Mouse (Mus musculus) ES-E14 (cell line): ENCODE results near the gene Fam198a. TPM values are rescaled to one million over a fixed set of nuclear protein-coding genes. Genes with fewer than 3 reads are reported as not detected.

Experiments used
- DNase-seq: peaks from one replicate; pipeline ENCODE4 v3.0.0-alpha.2; 2013; ENCODE audit warnings: low read depth, low spot score
- H3K27ac ChIP-seq: 2 replicates; pipeline ENCODE4 v1.5.1; 2012; ENCODE audit warnings: low read depth, mild to moderate bottlenecking, low read length, moderate library complexity, mixed read lengths; ENCODE audit not compliant: poor library complexity, insufficient read depth, severe bottlenecking
- H3K36me3 ChIP-seq: 2 replicates; pipeline ENCODE4 v1.6.1; 2012; ENCODE audit warnings: mild to moderate bottlenecking, low read length, moderate library complexity, mixed read lengths; ENCODE audit not compliant: control insufficient read depth, poor library complexity, insufficient read depth, severe bottlenecking
- H3K4me1 ChIP-seq, 2 experiments: fragments of 150-350 bp in 1 of 2; sonication (generic) in 1 of 2; 2 replicates each; pipeline ENCODE4 v1.6.1; 2012; ENCODE audit warnings: low read length in 2 of 2, mild to moderate bottlenecking in 1 of 2, mixed read lengths in 1 of 2; ENCODE audit not compliant: control insufficient read depth in 2 of 2, insufficient read depth in 2 of 2, poor library complexity in 1 of 2
- H3K4me3 ChIP-seq, 2 experiments: fragments of 150-350 bp in 1 of 2; sonication (generic) in 1 of 2; 2 replicates each; pipeline ENCODE4 v1.5.1; 2012; ENCODE audit warnings: low read length in 2 of 2, low read depth in 1 of 2, mild to moderate bottlenecking in 1 of 2, mixed read lengths in 1 of 2; ENCODE audit not compliant: insufficient read depth in 1 of 2, poor library complexity in 1 of 2, severe bottlenecking in 1 of 2
- H3K9ac ChIP-seq: 2 replicates; pipeline ENCODE4 v1.6.1; 2012; ENCODE audit warnings: low read depth, mild to moderate bottlenecking, low read length, mixed read lengths; ENCODE audit not compliant: poor library complexity, insufficient read depth, severe bottlenecking
- H3K9me3 ChIP-seq: fragments of 150-350 bp; sonication (generic); 2 replicates; pipeline ENCODE4 v1.6.1; 2012; ENCODE audit warnings: low read depth, mild to moderate bottlenecking, low read length; ENCODE audit not compliant: control insufficient read depth, insufficient read depth
- CHD2 ChIP-seq: IDR thresholded peaks from 2 replicates; pipeline ENCODE4 v1.6.1; 2014; ENCODE audit warnings: mild to moderate bottlenecking, low read depth, low read length, inconsistent platforms
- HCFC1 ChIP-seq: IDR thresholded peaks from 2 replicates; pipeline ENCODE4 v1.6.1; 2012; ENCODE audit warnings: low read length, inconsistent platforms, borderline replicate concordance; ENCODE audit not compliant: insufficient read depth
- MAFK ChIP-seq: IDR thresholded peaks from 2 replicates; pipeline ENCODE4 v1.6.1; 2014; ENCODE audit warnings: mild to moderate bottlenecking, low read depth, low read length, inconsistent platforms; ENCODE audit not compliant: insufficient read depth
- ZC3H11A ChIP-seq: IDR thresholded peaks from 2 replicates; pipeline ENCODE4 v1.6.1; 2012; ENCODE audit warnings: low read depth, mild to moderate bottlenecking, inconsistent platforms, low read length, borderline replicate concordance
- ZNF384 ChIP-seq: IDR thresholded peaks from 2 replicates; pipeline ENCODE4 v1.6.1; 2012; ENCODE audit warnings: low read depth, low read length, inconsistent platforms
- in situ Hi-C, 2 experiments: fragments of 600-800 bp; cut with MboI; formaldehyde crosslinking; loops; one replicate each; pipeline ENCODE4 v1.15.1; 2025; ENCODE audit warnings: low sequenced_read_pairs in 2 of 2, inconsistent platforms in 1 of 2; ENCODE audit not compliant: unreplicated experiment in 2 of 2
- total RNA-seq: library from RNA; depleted of rRNA; stranded (reverse); fragments of 300-350 nt; gene quantifications from 2 replicates; pipeline ENCODE4 v1.2.3, GENCODE M21; 2012

The Fam198a gene
- total RNA-seq, 1 experiment: 0.36 TPM

DNA sequence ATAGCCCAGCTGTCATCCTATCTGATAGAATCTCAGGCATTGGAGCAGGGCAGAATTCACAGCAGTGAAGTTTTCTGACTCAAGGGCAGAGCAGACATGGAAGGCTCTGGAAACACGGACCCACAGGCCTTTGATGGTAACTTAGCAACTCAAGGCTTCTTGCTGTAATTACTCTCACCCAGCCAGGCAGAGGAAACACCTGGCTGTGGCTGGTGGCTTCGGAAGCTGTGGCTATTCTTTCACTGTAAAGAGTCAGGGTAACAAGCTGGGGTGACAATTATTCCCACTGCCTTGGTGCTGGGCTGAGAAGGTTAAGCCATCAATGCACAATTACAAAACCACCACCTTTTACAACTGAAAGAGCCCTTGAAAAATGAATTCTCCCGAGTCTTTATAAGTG, 42.3 kb downstream of the Fam198a start:
- in situ Hi-C loops: no loop called here

DNA sequence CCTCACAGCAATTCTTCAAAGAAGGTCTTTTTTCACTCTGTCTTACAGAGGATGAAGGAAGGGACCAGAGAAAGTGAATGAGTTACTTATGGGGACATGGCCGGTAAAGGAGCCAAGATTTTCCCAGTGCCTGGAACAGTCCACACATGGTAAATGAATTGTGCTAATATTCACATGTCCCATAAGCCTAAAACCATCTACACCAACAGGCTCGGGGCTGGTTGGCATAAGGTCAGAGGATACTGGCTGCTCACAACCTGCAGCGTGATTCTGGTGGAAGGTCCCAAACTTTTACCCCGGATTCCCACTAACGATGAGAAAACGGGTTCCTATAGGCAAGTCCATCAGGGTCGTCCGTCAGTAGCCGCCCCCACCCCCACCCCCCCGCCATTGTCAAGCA, 44.3 kb downstream of the Fam198a start:
- H3K9me3 ChIP-seq: no peaks in the 10 kb centered on the region
- TF ChIP-seq ZC3H11A (no peak), HCFC1 (no peak), CHD2 (no peak), MAFK (no peak), ZNF384 (no peak)
- peaks cover 0 to 7% of the 10 kb centered on the region in 2 experiments; a peak in 2 of 4 replicates for H3K4me1 ChIP-seq
- peak overlapping the region; percentile 73 for H3K9ac ChIP-seq
- H3K36me3 ChIP-seq: no peaks in the 10 kb centered on the region; the same call in 1 of the 2 replicates
- no peak for DNase-seq
- no peak overlapping the region for H3K27ac ChIP-seq
- H3K4me3 ChIP-seq: peak overlapping the region; percentile 74 to 75
- in situ Hi-C loops: no loop called here

More for the DNA sequence above, 42.3 kb downstream of the Fam198a start:
- H3K9ac ChIP-seq: no peak overlapping the region
- H3K9me3 ChIP-seq: no peaks in the 10 kb centered on the region
- TF ChIP-seq ZC3H11A (no peak), MAFK (no peak), ZNF384 (no peak), CHD2 (no peak), HCFC1 (no peak)
- no peak overlapping the region for H3K27ac ChIP-seq
- peaks cover 3% of the 10 kb centered on the region; the same call in 1 of the 2 replicates for H3K36me3 ChIP-seq
- peaks cover 2 to 20% of the 10 kb centered on the region in 2 experiments; a peak in 3 of 4 replicates for H3K4me1 ChIP-seq
- DNase-seq: no peak
- no peak overlapping the region for H3K4me3 ChIP-seq

DNA sequence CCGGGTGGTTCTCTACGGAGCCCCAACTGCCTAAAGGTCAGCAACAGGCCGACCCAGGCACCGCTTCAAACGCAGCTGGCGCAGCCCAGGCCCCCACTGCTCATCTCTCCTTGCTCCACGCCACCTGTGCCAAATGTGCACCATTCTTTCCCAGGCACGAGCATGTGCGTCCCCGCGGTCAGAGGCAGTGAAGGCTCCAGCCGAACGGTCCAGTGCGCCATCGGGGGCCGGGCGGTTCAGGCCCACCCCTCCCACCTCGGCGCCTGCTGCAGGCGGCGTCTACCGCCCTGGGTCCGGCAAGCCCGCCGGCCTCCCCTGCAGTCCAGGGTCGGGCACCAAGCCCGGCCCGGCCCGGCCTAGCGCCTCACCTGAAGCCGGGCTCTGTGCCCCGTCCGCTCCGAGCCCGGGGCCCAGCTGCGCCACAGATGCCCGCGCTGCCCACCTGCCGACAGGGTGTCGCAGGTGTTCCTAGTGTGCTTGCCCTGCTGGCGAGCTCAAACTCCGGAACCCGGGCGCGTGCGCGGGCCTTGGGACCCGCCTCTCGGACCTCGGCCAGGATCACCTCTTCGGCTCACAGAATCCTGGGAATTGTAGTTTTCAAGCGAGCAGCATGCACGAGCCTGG, 44.8 kb downstream of the Fam198a start:
- peak overlapping the region; percentile 73 for H3K9ac ChIP-seq
- H3K4me1 ChIP-seq: peaks cover 0 to 2% of the 10 kb centered on the region in 2 experiments; a peak in 2 of 4 replicates
- no peak overlapping the region for H3K27ac ChIP-seq
- no peak for DNase-seq
- H3K9me3 ChIP-seq: no peaks in the 10 kb centered on the region
- in situ Hi-C loops: no loop called here
- H3K36me3 ChIP-seq: no peaks in the 10 kb centered on the region; the same call in 1 of the 2 replicates
- H3K4me3 ChIP-seq: peak overlapping the region; percentile 74 to 75
- TF ChIP-seq MAFK (no peak), HCFC1 (peak; percentile 92), ZC3H11A (no peak), CHD2 (no peak), ZNF384 (no peak)

DNA sequence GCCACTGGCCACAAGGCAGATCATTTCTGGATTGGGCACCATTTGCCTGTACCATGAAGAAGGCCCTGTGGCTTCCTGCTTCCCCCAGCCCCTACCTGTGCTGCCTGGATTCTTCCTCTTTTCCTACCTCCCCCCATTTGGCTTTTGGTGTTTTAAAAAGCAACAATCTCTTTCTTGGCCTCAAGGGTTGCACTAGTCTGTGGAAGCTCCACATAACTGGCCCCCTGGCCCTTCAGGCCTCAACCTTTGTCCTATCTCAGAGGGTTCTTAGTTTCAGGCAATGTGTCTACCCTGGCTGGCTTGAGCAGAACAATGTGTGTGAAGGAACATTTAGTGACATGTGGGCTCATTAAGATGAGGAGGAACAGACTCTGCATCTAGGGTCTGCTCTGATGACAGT, 46.2 kb downstream of the Fam198a start, which contains the start of gene Pomgnt2:
Gene Pomgnt2 (minus strand): TSS at position 101 of the 400 bp plus-strand sequence.
- H3K9me3 ChIP-seq: no peaks in the 10 kb centered on the region
- no peaks in the 10 kb centered on the region; the same call in 1 of the 2 replicates for H3K36me3 ChIP-seq
- H3K9ac ChIP-seq: no peak within 1 kb of the TSS
- peaks cover 0 to 2% of the 10 kb centered on the region in 2 experiments; a peak in 1 of 4 replicates for H3K4me1 ChIP-seq
- in situ Hi-C loops: no loop called here
- H3K27ac ChIP-seq: no peak within 1 kb of the TSS
- H3K4me3 ChIP-seq: peak within 1 kb of the TSS in 1 of 2 experiments; percentile 74; a peak in 1 of 4 replicates
- TF ChIP-seq CHD2 (no peak), ZC3H11A (no peak), HCFC1 (no peak), ZNF384 (no peak), MAFK (no peak)
- DNase-seq: no peak
